Mouse (Mus musculus): ENCODE measurements around the gene Bsph1.
"Not testable (repeated sequence)": the region's sequence is repeated elsewhere in the genome, so short reads cannot be mapped to it uniquely, and the experiment has no call there.

Gene Bsph1

DNA sequence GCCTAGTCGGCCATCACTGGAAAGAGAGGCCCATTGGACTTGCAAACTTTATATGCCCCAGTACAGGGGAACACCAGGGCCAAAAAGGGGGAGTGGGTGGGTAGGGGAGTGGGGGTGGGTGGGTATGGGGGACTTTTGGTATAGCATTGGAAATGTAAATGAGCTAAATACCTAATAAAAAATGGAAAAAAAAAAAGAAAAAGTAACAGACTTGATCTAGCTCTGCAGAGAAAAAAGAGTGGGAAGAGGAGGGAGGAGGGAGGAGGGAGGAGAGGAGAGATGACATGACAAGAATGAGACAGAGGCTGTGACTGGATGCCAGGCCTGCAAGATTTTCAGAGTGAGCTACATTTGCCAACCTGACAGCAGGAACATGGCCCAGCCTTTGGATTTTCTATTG lies at the start of gene Bsph1:
TSS of gene Bsph1 (plus strand) at position 301 of the 400 bp plus-strand sequence.
- DNase-seq (ENCODE audit: low read depth, low spot score), result not testable (repeated sequence)

DNA sequence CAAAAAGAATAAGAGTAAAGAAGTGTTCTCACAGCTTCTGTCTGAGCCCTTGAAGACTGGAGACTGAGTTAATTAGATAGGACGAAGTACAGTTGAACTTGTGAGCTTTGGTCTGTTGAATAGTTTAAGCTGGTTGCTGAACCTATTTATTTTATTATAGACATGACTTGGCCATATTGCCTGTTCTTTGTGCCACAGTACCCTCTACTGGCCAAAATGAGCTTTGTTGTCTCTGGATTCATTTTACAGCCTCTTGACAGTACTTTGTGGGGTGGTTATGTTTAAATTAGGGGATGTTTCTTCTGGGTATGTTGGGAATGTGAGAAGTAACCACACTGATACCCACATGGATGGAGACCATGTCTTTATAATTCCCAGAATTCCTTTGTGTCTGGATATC lies 60.9 kb downstream of the Bsph1 start:
- DNase-seq (ENCODE audit: low read depth, low spot score), result no peak
